Mouse (Mus musculus): ENCODE results near the gene Rnase10. TPM values are rescaled to one million over a fixed set of nuclear protein-coding genes. Genes with fewer than 3 reads are reported as not detected.
A peak's percentile ranks its signal among the peaks of the same experiment; 100 is the strongest.

Rnase10 gene
- total RNA-seq, 2 experiments from 2014 or later, result not detected

- Histone ChIP-seq H3K4me3 (no peak overlapping the region), H3K27ac (no peak overlapping the region)
- peak; percentile 94 for TF ChIP-seq CTCF (conservative IDR thresholded peaks at IDR 0.05)
- peak; percentile 53 to 69 for DNase-seq (ENCODE audit: low spot score in 2 of 2)
Observed at GRCm38 (mm10) chr14:51026391-51027133, 19.0 kb downstream of the Rnase10 start.

- DNase-seq (ENCODE audit: low spot score in 2 of 2), result no peak
- Histone ChIP-seq H3K27ac (no peak overlapping the region), H3K4me3 (no peak overlapping the region)
- TF ChIP-seq CTCF (conservative IDR thresholded peaks at IDR 0.05), result no peak
Observed at GRCm38 (mm10) chr14:51027387-51028155, 20.0 kb downstream of the Rnase10 start.

GRCm38 (mm10) chr14:51035206-51035605 is 27.7 kb downstream of the Rnase10 start:
- Histone ChIP-seq H3K27ac (no peak overlapping the region), H3K4me3 (no peak overlapping the region)
- DNase-seq (ENCODE audit: low spot score in 2 of 2), result no peak
- no peak for TF ChIP-seq CTCF (conservative IDR thresholded peaks at IDR 0.05)

GRCm38 (mm10) chr14:51036214-51036613 is 28.7 kb downstream of the Rnase10 start:
- no peak for DNase-seq (ENCODE audit: low spot score in 2 of 2)
- no peak overlapping the region for H3K27ac ChIP-seq
- TF ChIP-seq CTCF (conservative IDR thresholded peaks at IDR 0.05), result no peak
- no peak overlapping the region for H3K4me3 ChIP-seq

GRCm38 (mm10) chr14:51041769-51042168 is 34.2 kb downstream of the Rnase10 start, which contains the start of gene Rnase9:
Rnase9 (minus strand) TSS chr14:51041869.
- no peak for DNase-seq (ENCODE audit: low spot score in 2 of 2)
- TF ChIP-seq CTCF (conservative IDR thresholded peaks at IDR 0.05), result no peak; the same call in 1 of the 2 replicates
- H3K27ac ChIP-seq, result no peak within 1 kb of the TSS
- no peak within 1 kb of the TSS for H3K4me3 ChIP-seq

- DNase-seq (ENCODE audit: low spot score in 2 of 2), result no peak
- Histone ChIP-seq H3K27ac (no peak overlapping the region), H3K4me3 (no peak overlapping the region)
- no peak for TF ChIP-seq CTCF (conservative IDR thresholded peaks at IDR 0.05)
Observed at GRCm38 (mm10) chr14:51047846-51048245, 40.3 kb downstream of the Rnase10 start.

GRCm38 (mm10) chr14:51050063-51050462 is 42.5 kb downstream of the Rnase10 start, which contains the start of gene Rnase11:
Rnase11 (minus strand) TSS chr14:51050163.
- no peak for DNase-seq (ENCODE audit: low spot score in 2 of 2)
- TF ChIP-seq CTCF (conservative IDR thresholded peaks at IDR 0.05), result no peak

GRCm38 (mm10) chr14:51051941-51052340 is 44.4 kb downstream of the Rnase10 start:
- DNase-seq (ENCODE audit: low spot score in 2 of 2), result no peak
- no peak for TF ChIP-seq CTCF (conservative IDR thresholded peaks at IDR 0.05)
- Histone ChIP-seq H3K27ac (no peak overlapping the region), H3K4me3 (no peak overlapping the region)

More at GRCm38 (mm10) chr14:51050063-51050462, 42.5 kb downstream of the Rnase10 start, which contains the start of gene Rnase11:
- H3K27ac ChIP-seq, result no peak within 1 kb of the TSS
- H3K4me3 ChIP-seq, result no peak within 1 kb of the TSS

GRCm38 (mm10) chr14:51053176-51053575 is 45.6 kb downstream of the Rnase10 start:
- DNase-seq (ENCODE audit: low spot score in 2 of 2), result no peak
- no peak for TF ChIP-seq CTCF (conservative IDR thresholded peaks at IDR 0.05)
- Histone ChIP-seq H3K27ac (no peak overlapping the region), H3K4me3 (no peak overlapping the region)

GRCm38 (mm10) chr14:51054243-51055237 is 47.0 kb downstream of the Rnase10 start:
- DNase-seq (ENCODE audit: low spot score in 2 of 2), result no peak
- Histone ChIP-seq H3K4me3 (no peak overlapping the region), H3K27ac (no peak overlapping the region)
- TF ChIP-seq CTCF (conservative IDR thresholded peaks at IDR 0.05), result no peak

GRCm38 (mm10) chr14:51057401-51057831 is 49.9 kb downstream of the Rnase10 start, which contains the start of gene Rnase12:
Rnase12 (minus strand) TSS chr14:51057661.
- no peak for TF ChIP-seq CTCF (conservative IDR thresholded peaks at IDR 0.05)
- H3K4me3 ChIP-seq, result no peak within 1 kb of the TSS
- H3K27ac ChIP-seq, result no peak within 1 kb of the TSS
- DNase-seq (ENCODE audit: low spot score in 2 of 2), result no peak

Other genes with a start within 250 kb of the Rnase10 start
- gene Ttc5, start 222.2 kb upstream of the Rnase10 start, total RNA-seq (2021), result 10 to 100 TPM; 67.0 to 69.7 TPM
- not detected for gene Ccnb1ip1, start 200.0 kb upstream of the Rnase10 start, total RNA-seq (2021)
- 10 to 100 TPM; 27.5 to 31.9 TPM for gene Parp2, start 199.9 kb upstream of the Rnase10 start, total RNA-seq (2021)
- 1 to 10 TPM; 2.4 to 3.2 TPM for gene Tep1, start 137.2 kb upstream of the Rnase10 start, total RNA-seq (2021)
- gene Klhl33, start 110.2 kb upstream of the Rnase10 start, total RNA-seq (2021), result 1 to 10 TPM; 5.4 to 5.9 TPM
- gene Osgep, start 82.9 kb upstream of the Rnase10 start, total RNA-seq (2021), result 10 to 100 TPM; 35.0 to 36.0 TPM
- gene Apex1, start 82.8 kb upstream of the Rnase10 start, total RNA-seq (2021), result 10 to 100 TPM; 70.3 to 73.4 TPM
- gene Pip4p1, start 76.9 kb upstream of the Rnase10 start, total RNA-seq (2021), result 10 to 100 TPM; 92.9 to 95.6 TPM
- gene Pnp, start 76.7 kb upstream of the Rnase10 start, total RNA-seq (2021), result 10 to 100 TPM; 14.0 to 17.1 TPM
- gene Gm49342, start 63.2 kb upstream of the Rnase10 start, total RNA-seq (2021), result 10 to 100 TPM in 1 of 2 experiments, 1 to 10 TPM in 1; 5.2 to 12.0 TPM
- gene Pnp2, start 51.8 kb upstream of the Rnase10 start, total RNA-seq (2021), result 1 to 10 TPM in 1 of 2 experiments, under 1 TPM in 1; 0.83 to 1.1 TPM
- gene Rnase9, start 34.1 kb downstream of the Rnase10 start, total RNA-seq (2021), result not detected
- not detected for gene Rnase11, start 42.4 kb downstream of the Rnase10 start, total RNA-seq (2021)
- not detected for gene Rnase12, start 49.9 kb downstream of the Rnase10 start, total RNA-seq (2021)
- gene Olfr750, start 66.7 kb downstream of the Rnase10 start, total RNA-seq (2021), result not detected
- 10 to 100 TPM; 15.0 to 18.0 TPM for gene Rnase4, start 83.3 kb downstream of the Rnase10 start, total RNA-seq (2021)
- 1 to 10 TPM; 3.5 to 4.8 TPM for gene Ang, start 83.4 kb downstream of the Rnase10 start, total RNA-seq (2021)
- not detected for gene Eddm3b, start 106.7 kb downstream of the Rnase10 start, total RNA-seq (2021)
- gene Rnase6, start 116.2 kb downstream of the Rnase10 start, total RNA-seq (2021), result not detected
- gene Rnase1, start 139.0 kb downstream of the Rnase10 start, total RNA-seq (2021), result 1 to 10 TPM; 3.4 to 4.8 TPM
- gene Rnase2b, start 154.5 kb downstream of the Rnase10 start, total RNA-seq (2021), result under 1 TPM in 1 of 2 experiments, not detected in 1; 0.51 TPM
- gene Ang2, start 191.4 kb downstream of the Rnase10 start, total RNA-seq (2021), result not detected
- not detected for gene Ear14, start 195.6 kb downstream of the Rnase10 start, total RNA-seq (2021)
- gene Rnase2a, start 248.4 kb downstream of the Rnase10 start, total RNA-seq (2021), result not detected

All from layer of hippocampus, adult 2 months (tissue).